Mouse (Mus musculus) G1E (cell line): ENCODE data around the gene Ctsl.

Source experiments
- CTCF ChIP-seq: IDR thresholded peaks from 2 replicates; pipeline ENCODE4 v1.5.1; 2012; ENCODE audit warnings: low read depth, low read length, inconsistent platforms, mixed read lengths
- GATA1 ChIP-seq: IDR thresholded peaks from 2 replicates; pipeline ENCODE4 v1.6.1; 2012; ENCODE audit warnings: borderline replicate concordance, low read length, inconsistent platforms, mixed read lengths
- POLR2AphosphoS5 ChIP-seq: IDR thresholded peaks from 2 replicates; pipeline ENCODE4 v1.6.1; 2012; ENCODE audit warnings: low read depth, low read length, inconsistent platforms; ENCODE audit not compliant: insufficient replicate concordance

DNA sequence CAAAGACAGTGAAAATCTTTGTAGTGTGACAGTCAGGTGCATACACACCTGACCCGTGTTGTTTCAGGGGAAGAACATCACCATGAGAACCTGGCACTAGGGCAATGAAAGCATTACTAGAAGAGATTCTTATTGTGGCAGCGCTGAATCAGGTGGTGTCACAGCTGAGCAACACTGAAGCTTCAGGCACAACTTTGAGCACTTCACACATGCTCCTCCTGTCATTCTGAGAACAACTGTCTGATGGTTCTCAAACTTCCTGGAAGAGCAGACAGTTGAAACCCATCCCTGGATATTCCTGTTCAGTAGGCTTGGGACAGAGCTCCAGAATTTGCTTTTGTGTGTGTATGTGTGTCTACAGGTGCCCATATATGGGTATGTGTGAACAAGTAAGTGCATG lies 5.8 kb upstream of the Ctsl start:
- no peak for TF ChIP-seq CTCF
- TF ChIP-seq POLR2AphosphoS5 = no peak
- TF ChIP-seq GATA1 = no peak
